Mouse (Mus musculus) gastrocnemius, postnatal 25 days (tissue): ENCODE data around the gene Rhov. TPM values are rescaled to one million over a fixed set of nuclear protein-coding genes. Genes with fewer than 3 reads are reported as not detected.

Experiments
- DNase-seq: peaks from one replicate; pipeline ENCODE4 v3.0.0; 2022
- total RNA-seq, 2 experiments: library from RNA; stranded (reverse); gene quantifications; 1 replicate in 1 of 2; 2 replicates in 1 of 2; pipeline ENCODE4 v1.2.3; 2021

Rhov gene
- total RNA-seq, 2 experiments from 2014 or later, result not detected

GRCm38 (mm10) chr2:119237210-119237870 is 33.7 kb downstream of the Rhov start, which contains the start of gene Spint1:
Spint1 (plus strand) TSS chr2:119237362.
- DNase-seq, result no peak

GRCm38 (mm10) chr2:119236682-119237209 is 34.3 kb downstream of the Rhov start:
- no peak for DNase-seq

GRCm38 (mm10) chr2:119229775-119230704 is 41.0 kb downstream of the Rhov start, which contains the start of gene Ppp1r14d:
Ppp1r14d (minus strand) TSS chr2:119229906.
- DNase-seq, result no peak

Other genes with a start within 250 kb of the Rhov start
- gene Ccdc32, start 241.9 kb downstream of the Rhov start, total RNA-seq, result 1 to 10 TPM; 3.7 to 4.8 TPM
- gene Rpusd2, start 236.5 kb downstream of the Rhov start, total RNA-seq, result 1 to 10 TPM; 2.4 to 2.5 TPM
- under 1 TPM; 0.28 to 0.88 TPM for gene Knl1, start 224.2 kb downstream of the Rhov start, total RNA-seq
- 1 to 10 TPM in 1 of 2 experiments, under 1 TPM in 1; 0.78 to 1.2 TPM for gene Rad51, start 158.5 kb downstream of the Rhov start, total RNA-seq
- 1 to 10 TPM; 5.7 to 9.2 TPM for gene Rmdn3, start 114.2 kb downstream of the Rhov start, total RNA-seq
- gene Gchfr, start 103.5 kb downstream of the Rhov start, total RNA-seq, result not detected
- gene Gm14137, start 96.8 kb downstream of the Rhov start, total RNA-seq, result not detected
- 10 to 100 TPM; 10.5 to 11.7 TPM for gene Zfyve19, start 62.7 kb downstream of the Rhov start, total RNA-seq
- gene Dnajc17, start 62.5 kb downstream of the Rhov start, total RNA-seq, result 1 to 10 TPM; 6.4 to 7.1 TPM
- not detected for gene Ppp1r14d, start 41.4 kb downstream of the Rhov start, total RNA-seq
- under 1 TPM in 1 of 2 experiments, not detected in 1; 0.10 TPM for gene Spint1, start 33.9 kb downstream of the Rhov start, total RNA-seq
- 1 to 10 TPM; 7.8 to 8.1 TPM for gene Vps18, start 17.5 kb upstream of the Rhov start, total RNA-seq
- 1 to 10 TPM; 3.2 to 4.5 TPM for gene Dll4, start 54.5 kb upstream of the Rhov start, total RNA-seq
- 10 to 100 TPM; 14.2 to 69.5 TPM for gene Chac1, start 80.0 kb upstream of the Rhov start, total RNA-seq
- gene Ino80, start 206.4 kb upstream of the Rhov start, total RNA-seq, result 10 to 100 TPM in 1 of 2 experiments, 1 to 10 TPM in 1; 9.5 to 12.5 TPM